Mouse (Mus musculus) hindbrain, postnatal 0 days (tissue): ENCODE data around the gene Sacs. TPM values are rescaled to one million over a fixed set of nuclear protein-coding genes. Genes with fewer than 3 reads are reported as not detected.

ENCODE experiments used
- ATAC-seq: fragments of 200-750 bp; cut with Nextera tagmentation; 2 replicates; pipeline ENCODE4 v1.8.0; 2017; ENCODE audit warnings: mild to moderate bottlenecking, moderate TSS enrichment, moderate library complexity
- DNase-seq: peaks from one replicate; pipeline ENCODE4 v3.0.0-alpha.2; 2015; ENCODE audit warnings: low spot score
- H3K27ac ChIP-seq: fragments of 300-500 bp; sonication (generic); 2 replicates; pipeline ENCODE4 v1.5.1; 2014; ENCODE audit warnings: mild to moderate bottlenecking
- H3K27me3 ChIP-seq: fragments of 300-500 bp; sonication (generic); 2 replicates; pipeline ENCODE4 v1.6.1; 2014; ENCODE audit warnings: low read length, mixed read lengths; ENCODE audit not compliant: insufficient read depth
- H3K36me3 ChIP-seq: fragments of 300-500 bp; sonication (generic); 2 replicates; pipeline ENCODE4 v1.6.1; 2014; ENCODE audit warnings: low read length, mixed read lengths; ENCODE audit not compliant: insufficient read depth
- H3K4me1 ChIP-seq: fragments of 300-500 bp; sonication (generic); 2 replicates; pipeline ENCODE4 v1.6.1; 2014; ENCODE audit warnings: antibody characterized with exemption, low read length, mixed read lengths; ENCODE audit not compliant: insufficient read depth
- H3K4me2 ChIP-seq: fragments of 300-500 bp; sonication (generic); 2 replicates; pipeline ENCODE4 v1.6.1; 2014; ENCODE audit warnings: low read depth, mild to moderate bottlenecking, low read length, moderate library complexity, mixed read lengths
- H3K4me3 ChIP-seq: fragments of 300-500 bp; sonication (generic); 2 replicates; pipeline ENCODE4 v1.5.1; 2014; ENCODE audit warnings: low read length
- H3K9ac ChIP-seq: fragments of 300-500 bp; sonication (generic); replicated peaks from 2 replicates; pipeline ENCODE4 v1.6.1; 2014; ENCODE audit warnings: mild to moderate bottlenecking, low read length, moderate library complexity, mixed read lengths
- H3K9me3 ChIP-seq: fragments of 300-500 bp; sonication (generic); 2 replicates; pipeline ENCODE4 v1.6.1; 2016; ENCODE audit warnings: low read length, mixed read lengths
- CTCF ChIP-seq: IDR thresholded peaks from 2 replicates; pipeline ENCODE4 v1.5.1; 2016; ENCODE audit warnings: antibody characterized with exemption, control low read depth, low read depth
- WGBS: fragments of 180-500 bp; shearing (Covaris S2); extraction: QIAGEN DNeasy Blood & Tissue Kit; methylation state at CpG from one replicate; pipeline ENCODE4 v1.1.7; 2014; 5-methylcytosine and 5-hydroxymethylcytosine counted together
- polyA plus RNA-seq: library from polyadenylated mRNA; unstranded; fragments of >200 nt; fragmentation: Nextera tagmentation; extraction: Ambion mirVana; gene quantifications from 2 replicates; pipeline ENCODE4 v1.2.1, GENCODE M21; 2015
- total RNA-seq: library from RNA; depleted of rRNA; stranded (reverse); fragments of >200 nt; gene quantifications from 2 replicates; pipeline ENCODE4 v1.2.3, GENCODE M21; 2014

The Sacs gene
- total and polyA plus RNA-seq, 2 experiments from 2014 or later: 7.2 to 37.7 TPM

GRCm38 (mm10) chr14:61258352-61258751 is 120.1 kb downstream of the Sacs start, which contains the start of gene Sgcg:
Gene Sgcg (minus strand): TSS chr14:61258490.
- no peak for TF ChIP-seq CTCF
- H3K4me2 ChIP-seq: no peak within 1 kb of the TSS
- no peaks in the 10 kb centered on the region for H3K4me1 ChIP-seq
- H3K36me3 ChIP-seq: no peaks in the 10 kb centered on the region
- no peak within 1 kb of the TSS for H3K4me3 ChIP-seq
- H3K27me3 ChIP-seq: no peaks in the 10 kb centered on the region
- no peak for DNase-seq
- WGBS: 61% methylated on average over 11 of the region's 11 CpGs
- no peak for ATAC-seq
- H3K9me3 ChIP-seq: no peaks in the 10 kb centered on the region
- H3K9ac ChIP-seq: no peak within 1 kb of the TSS
- H3K27ac ChIP-seq: no peak within 1 kb of the TSS

- Histone ChIP-seq H3K27me3 (no peaks in the 10 kb centered on the region), H3K36me3 (no peaks in the 10 kb centered on the region), H3K4me2 (no peak overlapping the region), H3K27ac (no peak overlapping the region), H3K4me3 (no peak overlapping the region), H3K4me1 (no peaks in the 10 kb centered on the region), H3K9ac (no peak overlapping the region), H3K9me3 (no peaks in the 10 kb centered on the region)
- no peak for ATAC-seq
- no peak for DNase-seq
- no peak for TF ChIP-seq CTCF
- WGBS: 61% methylated on average over 3 of the region's 3 CpGs
Measured at GRCm38 (mm10) chr14:61259084-61259483, 120.8 kb downstream of the Sacs start.

GRCm38 (mm10) chr14:61267908-61268475 is 129.7 kb downstream of the Sacs start:
- no peak for DNase-seq
- Histone ChIP-seq H3K36me3 (no peaks in the 10 kb centered on the region), H3K9me3 (no peaks in the 10 kb centered on the region), H3K27ac (no peak overlapping the region), H3K27me3 (no peaks in the 10 kb centered on the region), H3K4me2 (no peak overlapping the region), H3K9ac (no peak overlapping the region), H3K4me1 (no peaks in the 10 kb centered on the region), H3K4me3 (no peak overlapping the region)
- 38% methylated on average over 5 of the region's 5 CpGs for WGBS
- no peak for TF ChIP-seq CTCF
- ATAC-seq: no peak

GRCm38 (mm10) chr14:61274414-61275198 is 136.3 kb downstream of the Sacs start:
- H3K9ac ChIP-seq: no peak overlapping the region
- H3K9me3 ChIP-seq: no peaks in the 10 kb centered on the region
- no peak for DNase-seq
- 0 out of 2 replicates have a peak, but pooled peaks have one; percentile 15 for ATAC-seq
- H3K4me2 ChIP-seq: peak overlapping the region; percentile 52
- peaks cover 6% of the 10 kb centered on the region for H3K4me1 ChIP-seq
- H3K36me3 ChIP-seq: no peaks in the 10 kb centered on the region
- H3K27ac ChIP-seq: no peak overlapping the region
- peaks cover 15% of the 10 kb centered on the region; the same call in 1 of the 2 replicates for H3K27me3 ChIP-seq
- H3K4me3 ChIP-seq: peak overlapping the region; percentile 23
- TF ChIP-seq CTCF: no peak
- WGBS: 8% methylated on average over 38 of the region's 38 CpGs

- no peak for DNase-seq
Measured at GRCm38 (mm10) chr14:61277285-61277684, 139.0 kb downstream of the Sacs start.

GRCm38 (mm10) chr14:61278676-61279300 is 140.5 kb downstream of the Sacs start:
- Histone ChIP-seq H3K9me3 (no peaks in the 10 kb centered on the region), H3K4me2 (no peak overlapping the region), H3K4me3 (no peak overlapping the region), H3K27me3 (peaks cover 15% of the 10 kb centered on the region; the same call in 1 of the 2 replicates), H3K9ac (no peak overlapping the region), H3K27ac (no peak overlapping the region), H3K4me1 (peaks cover 6% of the 10 kb centered on the region), H3K36me3 (no peaks in the 10 kb centered on the region)
- no peak for ATAC-seq
- TF ChIP-seq CTCF: no peak
- no peak for DNase-seq
- 83% methylated on average over 7 of the region's 7 CpGs for WGBS

More at GRCm38 (mm10) chr14:61277285-61277684, 139.0 kb downstream of the Sacs start:
- H3K4me1 ChIP-seq: peaks cover 6% of the 10 kb centered on the region
- no peaks in the 10 kb centered on the region for H3K36me3 ChIP-seq
- TF ChIP-seq CTCF: peak; percentile 59
- H3K9me3 ChIP-seq: no peaks in the 10 kb centered on the region
- no peak overlapping the region for H3K4me2 ChIP-seq
- H3K27me3 ChIP-seq: peaks cover 15% of the 10 kb centered on the region; the same call in 1 of the 2 replicates
- no peak overlapping the region for H3K27ac ChIP-seq
- WGBS: 45% methylated on average over 1 of the region's 1 CpGs
- no peak for ATAC-seq
- no peak overlapping the region for H3K9ac ChIP-seq
- no peak overlapping the region for H3K4me3 ChIP-seq
